Mouse (Mus musculus) megakaryocyte, embryonic 14.5 days (primary cell): ENCODE measurements at regions not wholly inside any gene's neighbourhood (a gene's known extent, or its start where the extent isn't known, plus 50 kb on each side); places are given as distances from the start of the nearest gene placed in this dataset.
"Not testable (repeated sequence)": the region's sequence is repeated elsewhere in the genome, so short reads cannot be mapped to it uniquely, and the experiment has no call there.

Source experiments
- H3K27me3 ChIP-seq: replicated peaks from 2 replicates; pipeline ENCODE3; 2012; ENCODE audit warnings: inconsistent platforms
- H3K36me3 ChIP-seq: replicated peaks from 2 replicates; pipeline ENCODE3; 2012; ENCODE audit warnings: low read length, inconsistent platforms, mixed read lengths
- H3K4me1 ChIP-seq: 2 replicates; pipeline ENCODE4 v1.6.1; 2012; ENCODE audit warnings: inconsistent platforms
- H3K4me3 ChIP-seq: replicated peaks from 2 replicates; pipeline ENCODE3; 2012; ENCODE audit warnings: moderate library complexity, mild to moderate bottlenecking, inconsistent platforms
- H3K9me3 ChIP-seq: 2 replicates; pipeline ENCODE4 v1.6.1; 2012; ENCODE audit warnings: inconsistent platforms
- FLI1 ChIP-seq: IDR thresholded peaks from 2 replicates; pipeline ENCODE4 v1.6.1; 2012; ENCODE audit warnings: low read length, inconsistent platforms, mixed read lengths
- GATA1 ChIP-seq: IDR thresholded peaks from 3 replicates; pipeline ENCODE4 v1.6.1; 2012; ENCODE audit warnings: mixed read lengths, low read length, inconsistent platforms, borderline replicate concordance

DNA sequence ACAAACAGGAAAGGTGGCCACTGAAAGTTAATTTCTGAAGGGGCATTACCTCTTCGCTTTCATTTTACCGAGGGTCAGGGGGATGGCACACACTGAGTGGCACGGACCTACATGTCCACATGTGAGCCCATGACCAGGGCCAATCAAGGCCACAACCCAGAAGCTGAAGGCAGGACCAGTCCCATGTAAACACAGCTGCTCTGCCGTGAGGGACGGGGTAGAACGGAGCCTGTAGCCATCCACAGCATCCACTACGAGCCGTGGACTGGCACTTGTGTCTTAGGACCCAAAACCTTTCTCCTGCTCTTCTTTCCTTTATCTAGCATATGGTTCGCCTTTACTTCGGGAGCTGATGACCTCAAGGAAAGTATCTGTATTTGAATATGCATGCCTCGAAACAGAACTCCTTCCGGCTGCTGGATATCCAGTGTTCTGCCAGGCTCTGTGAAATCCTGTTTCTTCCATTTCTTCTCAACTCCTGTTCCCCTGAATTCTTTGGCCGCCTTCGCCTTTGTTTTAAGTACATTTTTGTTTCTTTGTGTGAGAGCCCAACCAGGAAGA is 101.9 kb upstream of the Klf3 start:
- no peaks in the 10 kb centered on the region for H3K36me3 ChIP-seq
- H3K4me3 ChIP-seq, result peak overlapping the region; percentile 15
- no peaks in the 10 kb centered on the region for H3K27me3 ChIP-seq
- TF ChIP-seq FLI1 (no peak), GATA1 (no peak)
- peaks cover 13% of the 10 kb centered on the region for H3K4me1 ChIP-seq
- no peaks in the 10 kb centered on the region for H3K9me3 ChIP-seq

DNA sequence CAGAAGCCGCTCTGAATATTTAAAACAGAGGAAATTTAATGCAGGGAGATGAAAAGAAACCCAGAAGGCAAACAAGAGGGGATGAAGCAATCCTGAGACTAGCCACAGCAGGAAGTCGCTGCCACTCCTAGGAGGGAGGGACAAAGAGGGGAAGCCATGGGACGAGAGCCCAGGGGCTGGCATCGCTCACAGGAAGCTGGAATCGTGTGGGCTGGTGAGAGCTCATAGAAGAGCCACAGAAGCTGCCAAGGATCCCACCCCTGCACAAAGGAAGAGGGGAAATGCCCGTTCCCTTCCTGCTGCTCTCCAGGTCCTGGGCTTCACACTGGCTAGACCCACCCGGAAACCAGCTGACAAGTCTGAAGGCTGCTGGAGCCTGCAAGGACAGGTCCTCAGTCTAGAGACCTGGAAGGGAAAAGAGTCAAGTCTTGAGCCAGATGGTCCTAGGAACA is 101.4 kb upstream of the Klf3 start:
- H3K36me3 ChIP-seq, result no peaks in the 10 kb centered on the region
- H3K9me3 ChIP-seq, result no peaks in the 10 kb centered on the region
- no peaks in the 10 kb centered on the region for H3K27me3 ChIP-seq
- H3K4me1 ChIP-seq, result peaks cover 13% of the 10 kb centered on the region
- H3K4me3 ChIP-seq, result peak overlapping the region; percentile 85
- no peak for TF ChIP-seq GATA1
- no peak for TF ChIP-seq FLI1

DNA sequence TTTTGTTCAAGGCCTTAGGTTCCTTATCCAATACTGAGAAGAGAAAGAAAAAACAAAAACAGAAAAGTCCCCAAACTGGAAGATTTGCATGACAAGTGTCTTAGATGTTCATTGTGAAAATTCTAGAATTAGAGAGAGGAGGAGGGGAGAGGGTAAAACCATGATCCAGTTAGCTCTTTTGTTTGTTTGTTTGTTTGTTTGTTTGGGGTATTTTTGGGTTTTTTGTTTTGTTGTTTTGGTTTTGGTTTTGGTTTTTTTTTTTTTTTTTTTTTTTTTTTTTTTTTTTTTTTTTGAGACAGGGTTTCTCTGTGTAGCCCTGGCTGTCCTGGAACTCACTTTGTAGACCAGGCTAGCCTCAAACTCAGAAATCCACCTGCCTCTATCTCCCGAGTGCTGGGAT is 100.8 kb upstream of the Klf3 start:
- not testable (repeated sequence) for H3K4me3 ChIP-seq, H3K36me3 ChIP-seq, H3K9me3 ChIP-seq, H3K27me3 ChIP-seq
- H3K4me1 ChIP-seq, result peaks cover 13% of the 10 kb centered on the region

DNA sequence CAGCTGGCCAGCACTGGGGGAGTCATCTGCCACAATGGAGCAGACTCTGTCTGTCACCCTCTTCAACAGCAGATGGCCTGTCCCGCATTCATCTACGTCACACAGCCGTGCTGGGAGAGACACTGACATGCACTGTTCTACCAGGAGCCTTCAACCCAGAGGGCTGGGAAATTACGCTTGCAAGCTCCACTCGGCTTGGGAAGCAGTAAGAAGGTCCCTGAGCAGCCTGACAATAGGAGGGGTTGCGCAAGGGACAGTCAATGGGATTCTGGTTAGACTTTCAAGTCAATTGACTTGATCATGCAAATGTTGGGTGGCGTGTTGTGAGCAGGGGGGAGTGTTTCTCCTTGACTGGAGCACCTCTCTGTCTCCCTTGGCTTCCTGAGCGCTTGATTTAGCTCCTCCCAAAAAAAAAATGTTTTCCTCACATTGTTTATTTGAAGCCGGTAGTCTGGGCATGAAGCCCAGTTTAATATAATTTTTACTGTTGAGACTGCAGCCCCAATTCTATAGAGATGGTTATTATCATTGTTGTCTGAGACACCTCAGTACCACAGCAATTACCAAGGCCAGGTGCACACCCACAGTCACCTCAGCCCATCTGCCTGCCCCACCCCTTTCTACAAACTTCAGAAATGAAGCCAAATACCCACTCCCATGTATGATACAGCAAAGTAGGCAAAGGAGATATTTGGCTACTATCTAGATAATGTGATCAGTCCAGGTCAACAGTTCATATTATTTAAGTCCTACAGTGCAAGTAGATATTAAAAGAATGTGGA is 99.9 kb upstream of the Klf3 start:
- no peaks in the 10 kb centered on the region for H3K9me3 ChIP-seq
- H3K36me3 ChIP-seq, result no peaks in the 10 kb centered on the region
- no peak overlapping the region for H3K4me3 ChIP-seq
- H3K4me1 ChIP-seq, result peaks cover 13% of the 10 kb centered on the region
- TF ChIP-seq FLI1, result no peak
- no peak for TF ChIP-seq GATA1
- H3K27me3 ChIP-seq, result peaks cover 2% of the 10 kb centered on the region

DNA sequence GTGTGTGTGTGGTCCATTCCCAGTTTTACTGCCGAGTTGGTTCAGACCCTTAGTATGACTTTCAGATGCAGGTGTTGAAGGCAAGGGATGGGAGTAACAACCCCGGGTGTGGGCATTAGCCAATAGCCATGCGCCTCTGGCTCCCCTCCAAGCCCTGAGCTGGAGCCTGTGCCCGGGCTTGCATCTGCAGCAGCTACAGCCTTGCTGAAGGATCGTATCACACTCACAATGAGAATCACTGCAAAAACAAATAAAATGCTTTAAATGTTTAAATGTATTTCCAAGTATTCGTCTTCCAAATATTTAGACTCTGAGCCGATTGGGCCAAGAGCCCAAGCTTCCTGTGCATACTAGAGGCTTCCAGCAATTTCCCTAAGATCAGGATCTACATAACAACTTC is 99.0 kb upstream of the Klf3 start:
- TF ChIP-seq FLI1, result no peak
- no peak for TF ChIP-seq GATA1
- Histone ChIP-seq H3K27me3 (peaks cover 2% of the 10 kb centered on the region), H3K36me3 (no peaks in the 10 kb centered on the region), H3K4me3 (no peak overlapping the region), H3K9me3 (no peaks in the 10 kb centered on the region), H3K4me1 (peaks cover 13% of the 10 kb centered on the region)

DNA sequence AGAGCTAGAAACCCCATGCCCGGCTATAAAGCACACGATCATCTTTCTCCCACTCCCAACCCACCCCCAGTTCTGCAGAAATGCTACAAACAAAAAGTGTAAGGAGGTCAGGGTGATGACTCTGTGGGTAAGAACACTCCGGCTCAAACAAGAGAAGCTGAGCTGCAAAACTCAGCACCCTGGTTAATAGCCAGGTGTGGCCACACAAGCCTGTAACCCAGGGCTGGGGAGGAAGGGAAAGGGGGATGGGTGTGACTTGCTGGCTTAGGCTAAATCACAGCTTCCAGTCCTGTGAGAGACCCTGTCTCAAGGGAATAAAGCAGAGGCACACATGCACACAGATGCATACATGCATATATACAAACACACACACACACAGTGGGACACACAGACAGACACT is 96.6 kb upstream of the Klf3 start:
- H3K36me3 ChIP-seq, result no peaks in the 10 kb centered on the region
- H3K27me3 ChIP-seq, result peaks cover 2% of the 10 kb centered on the region
- no peak overlapping the region for H3K4me3 ChIP-seq
- peaks cover 7% of the 10 kb centered on the region for H3K4me1 ChIP-seq
- TF ChIP-seq FLI1, result no peak
- TF ChIP-seq GATA1, result no peak
- no peaks in the 10 kb centered on the region for H3K9me3 ChIP-seq

DNA sequence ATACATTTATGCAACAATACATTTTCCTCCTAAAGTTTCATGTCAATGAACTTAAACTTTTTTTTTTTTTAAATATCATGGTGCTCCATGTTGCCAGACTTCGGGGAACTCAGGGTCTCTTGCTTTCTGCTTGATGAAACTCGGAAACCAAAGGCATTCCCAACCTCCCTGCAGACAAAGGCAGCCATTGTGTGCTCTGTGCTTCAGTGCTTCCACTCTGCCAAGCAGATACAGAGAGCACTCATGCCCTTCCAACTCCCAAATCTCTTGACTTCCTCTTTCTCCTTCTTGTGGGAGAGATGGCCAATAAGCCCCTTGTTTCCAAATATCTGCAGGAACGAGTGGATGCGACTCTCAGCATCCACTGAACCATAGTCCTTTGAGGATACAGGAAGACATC is 94.0 kb upstream of the Klf3 start:
- Histone ChIP-seq H3K4me3 (no peak overlapping the region), H3K36me3 (no peaks in the 10 kb centered on the region), H3K9me3 (no peaks in the 10 kb centered on the region), H3K27me3 (peaks cover 2% of the 10 kb centered on the region), H3K4me1 (peaks cover under 1% of the 10 kb centered on the region; the same call in 1 of the 2 replicates)
- TF ChIP-seq FLI1 (no peak), GATA1 (no peak)

DNA sequence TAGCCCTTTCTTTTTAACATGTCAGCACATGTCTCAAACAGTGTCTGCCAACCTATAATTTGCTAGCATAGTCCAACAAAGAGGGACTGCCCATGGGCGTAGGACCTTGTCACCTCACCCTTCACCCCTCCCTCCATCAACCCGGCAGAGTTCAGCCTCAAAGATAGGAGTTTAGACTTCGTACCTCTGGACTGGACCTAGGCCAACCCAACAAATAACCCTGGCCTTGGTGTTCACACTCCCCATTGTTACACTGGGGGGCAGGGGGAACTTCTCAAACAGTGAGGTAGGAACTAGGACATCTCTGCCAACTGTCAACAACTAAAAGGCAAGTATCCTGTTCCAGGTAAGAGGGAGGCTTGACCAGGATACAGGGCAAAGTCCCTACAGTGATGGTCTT is 93.0 kb upstream of the Klf3 start:
- peaks cover 2% of the 10 kb centered on the region for H3K27me3 ChIP-seq
- H3K4me3 ChIP-seq, result no peak overlapping the region
- TF ChIP-seq GATA1 (no peak), FLI1 (no peak)
- H3K36me3 ChIP-seq, result no peaks in the 10 kb centered on the region
- H3K4me1 ChIP-seq, result peaks cover 6% of the 10 kb centered on the region; the same call in 1 of the 2 replicates
- no peaks in the 10 kb centered on the region for H3K9me3 ChIP-seq

DNA sequence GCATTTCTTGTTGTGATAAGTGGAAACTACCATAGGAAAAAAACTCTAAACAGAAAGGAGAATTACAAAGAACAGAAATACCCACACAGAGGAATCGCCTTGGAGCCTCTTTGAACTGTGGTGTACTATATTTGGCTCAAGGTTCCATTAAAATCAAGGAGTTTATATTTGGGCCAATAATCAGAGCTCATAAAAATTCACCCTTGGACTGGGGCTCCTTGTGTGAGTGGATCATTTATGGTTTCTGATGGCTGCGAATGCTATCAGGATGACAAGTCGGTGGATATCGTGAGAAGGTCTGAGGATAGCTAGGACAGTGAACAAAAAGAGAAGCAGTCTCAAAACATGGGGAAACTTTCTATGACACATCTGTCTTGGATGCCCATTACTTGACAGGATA is 92.2 kb upstream of the Klf3 start:
- Histone ChIP-seq H3K4me3 (no peak overlapping the region), H3K4me1 (peaks cover 6% of the 10 kb centered on the region; the same call in 1 of the 2 replicates), H3K36me3 (no peaks in the 10 kb centered on the region), H3K9me3 (no peaks in the 10 kb centered on the region), H3K27me3 (peaks cover 2% of the 10 kb centered on the region)
- TF ChIP-seq FLI1 (no peak), GATA1 (no peak)

DNA sequence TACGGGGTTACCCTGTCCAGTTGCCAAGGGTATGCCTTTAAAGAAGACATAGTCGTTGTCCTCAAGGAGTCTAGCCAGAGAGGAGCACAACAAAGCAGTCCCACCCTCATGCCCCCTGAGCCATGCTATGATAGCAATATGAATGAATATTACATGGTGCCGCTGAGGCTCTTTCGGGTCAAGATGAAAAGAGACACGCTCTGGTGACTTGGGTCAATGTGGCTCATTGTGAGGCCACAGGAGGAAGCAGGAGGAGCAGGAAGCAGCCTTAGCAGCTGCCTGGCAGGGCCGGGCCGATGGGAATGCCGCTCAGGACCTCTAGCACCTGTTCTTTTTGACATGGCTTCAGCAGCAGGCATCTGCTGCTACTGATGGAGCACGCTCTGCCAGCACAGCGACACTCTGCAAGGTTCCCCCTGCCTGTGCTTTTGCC is 89.0 kb upstream of the Klf3 start:
- Histone ChIP-seq H3K36me3 (no peaks in the 10 kb centered on the region), H3K4me1 (peaks cover 16% of the 10 kb centered on the region), H3K4me3 (no peak overlapping the region), H3K9me3 (no peaks in the 10 kb centered on the region), H3K27me3 (no peaks in the 10 kb centered on the region)
- TF ChIP-seq GATA1 (no peak), FLI1 (no peak)

DNA sequence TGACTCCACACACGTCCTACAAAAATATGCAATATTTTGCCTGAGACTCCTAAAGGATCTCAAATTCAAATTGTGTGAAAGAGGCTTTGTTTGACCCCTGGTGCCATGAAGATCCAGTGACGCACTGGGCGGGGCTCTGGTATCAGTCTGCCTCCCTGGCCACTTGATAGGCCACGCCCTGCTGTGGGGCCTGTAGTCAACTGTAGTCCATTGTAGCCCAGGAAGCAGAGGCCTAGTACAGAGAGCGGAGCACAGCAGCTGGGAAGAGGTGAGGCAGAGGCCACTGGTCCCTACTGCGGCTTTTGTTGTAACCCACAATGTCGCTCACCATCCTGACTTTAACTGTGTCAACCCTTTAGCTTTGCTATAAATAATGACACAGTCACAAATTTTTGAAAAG is 88.5 kb upstream of the Klf3 start:
- Histone ChIP-seq H3K36me3 (no peaks in the 10 kb centered on the region), H3K27me3 (no peaks in the 10 kb centered on the region), H3K9me3 (no peaks in the 10 kb centered on the region), H3K4me1 (peaks cover 16% of the 10 kb centered on the region), H3K4me3 (no peak overlapping the region)
- TF ChIP-seq FLI1 (no peak), GATA1 (no peak)
